Mouse (Mus musculus) liver, embryonic 16.5 days (tissue): Measurements from ENCODE around the gene Hells. TPM values are rescaled to one million over a fixed set of nuclear protein-coding genes. Genes with fewer than 3 reads are reported as not detected.
A peak's percentile ranks its signal among the peaks of the same experiment; 100 is the strongest.

ENCODE experiments used
- ATAC-seq: fragments of 200-750 bp; cut with Nextera tagmentation; 2 replicates; pipeline ENCODE4 v1.8.0; 2017; ENCODE audit warnings: low read depth, mild to moderate bottlenecking, moderate number of reproducible peaks, moderate library complexity
- H3K27ac ChIP-seq: fragments of 300-500 bp; sonication (generic); 2 replicates; pipeline ENCODE4 v1.5.1; 2014; ENCODE audit warnings: mild to moderate bottlenecking, low read length
- H3K27me3 ChIP-seq: fragments of 300-500 bp; sonication (generic); 2 replicates; pipeline ENCODE4 v1.6.1; 2014; ENCODE audit warnings: low read depth, low read length, mixed read lengths; ENCODE audit not compliant: control insufficient read depth, insufficient read depth
- H3K36me3 ChIP-seq: fragments of 300-500 bp; sonication (generic); 2 replicates; pipeline ENCODE4 v1.6.1; 2014; ENCODE audit warnings: mild to moderate bottlenecking; ENCODE audit not compliant: control insufficient read depth, insufficient read depth
- H3K4me1 ChIP-seq: fragments of 300-500 bp; sonication (generic); 2 replicates; pipeline ENCODE4 v1.6.1; 2014; ENCODE audit warnings: low read depth, low read length, mixed read lengths; ENCODE audit not compliant: control insufficient read depth
- H3K4me2 ChIP-seq: fragments of 300-500 bp; sonication (generic); 2 replicates; pipeline ENCODE4 v1.6.1; 2014; ENCODE audit warnings: low read depth, low read length, mixed read lengths
- H3K4me3 ChIP-seq: fragments of 300-500 bp; sonication (generic); 2 replicates; pipeline ENCODE4 v1.5.1; 2014; ENCODE audit warnings: low read depth, mild to moderate bottlenecking, low read length
- H3K9ac ChIP-seq: fragments of 300-500 bp; sonication (generic); 2 replicates; pipeline ENCODE4 v1.6.1; 2014; ENCODE audit warnings: low read depth, low read length
- H3K9me3 ChIP-seq: fragments of 300-500 bp; sonication (generic); replicated peaks from 2 replicates; pipeline ENCODE4 v1.6.1; 2016; ENCODE audit warnings: low read length; ENCODE audit not compliant: control insufficient read depth
- WGBS: fragments of 180-500 bp; shearing (Covaris S2); extraction: QIAGEN DNeasy Blood & Tissue Kit; methylation state at CpG from one replicate; pipeline ENCODE4 v1.1.7; 2014; ENCODE audit not compliant: insufficient replicate concordance; 5-methylcytosine and 5-hydroxymethylcytosine counted together
- polyA plus RNA-seq: library from polyadenylated mRNA; unstranded; fragments of >200 nt; fragmentation: Nextera tagmentation; extraction: Ambion mirVana; gene quantifications from 2 replicates; pipeline ENCODE4 v1.2.1, GENCODE M21; 2015

Hells gene
- polyA plus RNA-seq, 1 experiment from 2014 or later = 13.9 TPM

- Histone ChIP-seq H3K27ac (peak overlapping the region; percentile 18; the same call in 1 of the 2 replicates), H3K27me3 (no peaks in the 10 kb centered on the region), H3K9ac (peak overlapping the region; percentile 84), H3K36me3 (peaks cover 5% of the 10 kb centered on the region), H3K4me3 (peak overlapping the region; percentile 81), H3K4me2 (peak overlapping the region; percentile 96), H3K9me3 (no peaks in the 10 kb centered on the region), H3K4me1 (peaks cover 7% of the 10 kb centered on the region)
- 1% methylated on average over 23 of the region's 23 CpGs for WGBS
- peak; percentile 35; the same call in 1 of the 2 replicates for ATAC-seq
These were observed 395 bp upstream of the Hells start for GRCm38 (mm10) chr19:38930252-38930787.

- Histone ChIP-seq H3K4me2 (peak overlapping the region; percentile 96), H3K4me1 (peaks cover 7% of the 10 kb centered on the region), H3K27ac (no peak overlapping the region), H3K36me3 (peaks cover 5% of the 10 kb centered on the region), H3K9ac (peak overlapping the region; percentile 84), H3K4me3 (peak overlapping the region; percentile 81), H3K9me3 (no peaks in the 10 kb centered on the region), H3K27me3 (no peaks in the 10 kb centered on the region)
- under 1% methylated on average over 6 of the region's 6 CpGs for WGBS
- no peak for ATAC-seq
These were observed 813 bp downstream of the Hells start for GRCm38 (mm10) chr19:38931566-38931890.

GRCm38 (mm10) chr19:38944590-38945307 lies 14.0 kb downstream of the Hells start:
- no peak for ATAC-seq

GRCm38 (mm10) chr19:38970741-38971140 lies 40.0 kb downstream of the Hells start:
- Histone ChIP-seq H3K36me3 (peaks cover 6% of the 10 kb centered on the region), H3K4me1 (no peaks in the 10 kb centered on the region), H3K4me3 (no peak overlapping the region), H3K4me2 (no peak overlapping the region), H3K9me3 (no peaks in the 10 kb centered on the region), H3K9ac (no peak overlapping the region), H3K27me3 (no peaks in the 10 kb centered on the region), H3K27ac (no peak overlapping the region)
- no peak for ATAC-seq
- WGBS = 82% methylated on average over 6 of the region's 6 CpGs

More at GRCm38 (mm10) chr19:38944590-38945307, 14.0 kb downstream of the Hells start:
- Histone ChIP-seq H3K27me3 (no peaks in the 10 kb centered on the region), H3K27ac (no peak overlapping the region), H3K4me1 (no peaks in the 10 kb centered on the region), H3K9ac (no peak overlapping the region), H3K9me3 (no peaks in the 10 kb centered on the region), H3K4me3 (no peak overlapping the region), H3K4me2 (no peak overlapping the region), H3K36me3 (peaks cover 13% of the 10 kb centered on the region)
- WGBS = 80% methylated on average over 2 of the region's 2 CpGs

- Histone ChIP-seq H3K4me2 (no peak overlapping the region), H3K9ac (no peak overlapping the region), H3K27me3 (no peaks in the 10 kb centered on the region), H3K27ac (no peak overlapping the region), H3K36me3 (peaks cover 6% of the 10 kb centered on the region), H3K4me3 (no peak overlapping the region), H3K4me1 (no peaks in the 10 kb centered on the region), H3K9me3 (no peaks in the 10 kb centered on the region)
- ATAC-seq = no peak
- 65% methylated on average over 5 of the region's 5 CpGs for WGBS
These were observed 41.9 kb downstream of the Hells start for GRCm38 (mm10) chr19:38972581-38972980.

GRCm38 (mm10) chr19:38973666-38974065 lies 43.0 kb downstream of the Hells start:
- Histone ChIP-seq H3K4me1 (no peaks in the 10 kb centered on the region), H3K27ac (no peak overlapping the region), H3K36me3 (peaks cover 6% of the 10 kb centered on the region), H3K27me3 (no peaks in the 10 kb centered on the region), H3K4me3 (no peak overlapping the region), H3K9me3 (no peaks in the 10 kb centered on the region), H3K9ac (no peak overlapping the region), H3K4me2 (no peak overlapping the region)
- ATAC-seq = no peak
- WGBS = 50% methylated on average over 7 of the region's 7 CpGs

- ATAC-seq = no peak
- H3K27ac ChIP-seq = no peak overlapping the region
- no peak overlapping the region for H3K4me3 ChIP-seq
- no peaks in the 10 kb centered on the region; the same call in 1 of the 2 replicates for H3K36me3 ChIP-seq
- H3K4me2 ChIP-seq = no peak overlapping the region
- H3K27me3 ChIP-seq = no peaks in the 10 kb centered on the region
- H3K9ac ChIP-seq = no peak overlapping the region
- H3K4me1 ChIP-seq = no peaks in the 10 kb centered on the region
- no peaks in the 10 kb centered on the region for H3K9me3 ChIP-seq
These were observed 45.6 kb downstream of the Hells start for GRCm38 (mm10) chr19:38976269-38976668.

- H3K4me3 ChIP-seq = no peak overlapping the region
- H3K4me2 ChIP-seq = no peak overlapping the region
- H3K36me3 ChIP-seq = no peaks in the 10 kb centered on the region
- H3K27me3 ChIP-seq = no peaks in the 10 kb centered on the region
- no peaks in the 10 kb centered on the region for H3K9me3 ChIP-seq
- no peak for ATAC-seq
- H3K9ac ChIP-seq = no peak overlapping the region
- H3K27ac ChIP-seq = no peak overlapping the region
- no peaks in the 10 kb centered on the region for H3K4me1 ChIP-seq
- WGBS = 0% methylated on average over 1 of the region's 1 CpGs
These were observed 51.3 kb downstream of the Hells start for GRCm38 (mm10) chr19:38981966-38982365.

- H3K27ac ChIP-seq = no peak overlapping the region
- no peaks in the 10 kb centered on the region for H3K4me1 ChIP-seq
- H3K4me2 ChIP-seq = no peak overlapping the region
- no peaks in the 10 kb centered on the region for H3K36me3 ChIP-seq
- H3K4me3 ChIP-seq = no peak overlapping the region
- no peaks in the 10 kb centered on the region for H3K9me3 ChIP-seq
- 59% methylated on average over 4 of the region's 4 CpGs for WGBS
- H3K9ac ChIP-seq = no peak overlapping the region
- ATAC-seq = no peak
- no peaks in the 10 kb centered on the region for H3K27me3 ChIP-seq
These were observed 67.5 kb downstream of the Hells start for GRCm38 (mm10) chr19:38998248-38998647.
